Mouse (Mus musculus) urinary bladder, adult 2 months (tissue): Measurements from ENCODE around the gene Bcdin3d. TPM values are rescaled to one million over a fixed set of nuclear protein-coding genes. Genes with fewer than 3 reads are reported as not detected.
"Not testable (repeated sequence)": the region's sequence is repeated elsewhere in the genome, so short reads cannot be mapped to it uniquely, and the experiment has no call there.

Experiments used
- DNase-seq: peaks from one replicate; pipeline ENCODE4 v3.0.0; 2022; ENCODE audit warnings: low spot score
- polyA plus RNA-seq: library from polyadenylated mRNA; depleted of rRNA; stranded (reverse); fragments of >200 nt; gene quantifications from 2 replicates; pipeline ENCODE4 v1.2.3, GENCODE M21; 2012

Gene Bcdin3d
- polyA plus RNA-seq, 1 experiment, result 5.9 TPM

DNA sequence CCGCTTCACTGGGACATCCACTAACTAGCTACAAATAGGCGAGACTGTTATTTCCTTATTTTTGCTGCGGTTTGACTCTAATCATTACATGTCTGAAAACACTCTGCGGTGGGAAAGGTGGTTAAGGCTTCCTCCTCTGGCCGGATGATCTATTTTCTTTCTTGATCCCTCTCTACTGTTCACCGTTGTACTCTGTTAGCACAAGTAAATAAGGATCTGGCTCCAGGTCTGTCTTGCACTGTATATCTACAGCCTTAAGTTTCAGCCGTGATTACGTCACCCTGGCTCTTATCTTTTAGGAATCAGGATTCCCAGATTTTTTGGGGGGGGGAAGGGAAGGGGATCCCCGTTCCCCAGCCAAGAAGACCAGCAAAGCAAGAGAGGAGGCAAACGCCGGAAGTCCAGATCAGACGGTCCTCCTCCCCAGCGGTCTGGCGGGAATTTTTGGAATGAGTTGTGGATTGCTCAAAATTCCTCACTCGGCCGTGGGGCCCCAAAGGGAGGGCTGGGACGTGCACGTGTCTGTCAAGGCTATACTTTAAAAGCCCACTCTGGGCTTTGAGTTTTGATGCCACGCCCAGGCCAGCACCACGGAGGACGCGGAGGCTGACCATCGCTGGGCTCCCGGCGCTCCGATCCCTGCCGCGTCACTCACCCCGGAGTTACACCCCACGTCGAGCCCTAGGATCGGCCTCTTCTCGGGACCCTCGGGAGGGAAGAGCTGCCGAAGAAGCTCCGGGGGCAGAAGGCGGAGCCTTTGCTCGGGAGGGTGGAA lies 542 bp downstream of the Bcdin3d start:
- peak; percentile 40 for DNase-seq

- no peak for DNase-seq
Observed at GRCm38 (mm10) chr15:99472972-99473371, 1.6 kb downstream of the Bcdin3d start.

GRCm38 (mm10) chr15:99471677-99472063 lies 2.9 kb downstream of the Bcdin3d start:
- no peak for DNase-seq

- DNase-seq, result no peak
Observed at GRCm38 (mm10) chr15:99470971-99471676, 3.4 kb downstream of the Bcdin3d start.

- DNase-seq, result no peak
Observed at GRCm38 (mm10) chr15:99470224-99470761, 4.2 kb downstream of the Bcdin3d start.

GRCm38 (mm10) chr15:99469736-99470135 lies 4.8 kb downstream of the Bcdin3d start:
- no peak for DNase-seq

DNA sequence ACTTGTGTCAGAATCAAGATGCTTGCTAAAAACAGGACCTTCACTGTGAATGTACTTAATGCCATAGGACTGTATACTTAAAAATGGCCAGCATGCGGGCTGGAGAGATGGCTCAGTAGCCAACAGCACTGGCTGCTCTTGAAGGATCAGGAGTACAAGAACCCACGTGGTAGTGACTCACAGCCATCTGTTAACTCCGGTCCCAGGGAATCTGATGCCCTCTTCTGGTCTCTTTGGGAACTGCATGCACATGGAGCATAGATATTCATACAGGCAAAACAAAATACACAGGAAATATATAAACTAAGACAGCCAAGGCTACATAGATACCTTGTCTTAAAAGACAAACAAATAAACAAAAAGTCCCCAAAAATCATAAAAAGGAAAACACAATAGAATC lies 5.5 kb downstream of the Bcdin3d start:
- no peak for DNase-seq

GRCm38 (mm10) chr15:99463194-99463593 lies 11.3 kb downstream of the Bcdin3d start:
- no peak for DNase-seq

GRCm38 (mm10) chr15:99457606-99458401 lies 16.7 kb downstream of the Bcdin3d start, which contains the start of gene Nckap5l:
Nckap5l (minus strand) TSS chr15:99457748.
- DNase-seq, result peak; percentile 70

DNA sequence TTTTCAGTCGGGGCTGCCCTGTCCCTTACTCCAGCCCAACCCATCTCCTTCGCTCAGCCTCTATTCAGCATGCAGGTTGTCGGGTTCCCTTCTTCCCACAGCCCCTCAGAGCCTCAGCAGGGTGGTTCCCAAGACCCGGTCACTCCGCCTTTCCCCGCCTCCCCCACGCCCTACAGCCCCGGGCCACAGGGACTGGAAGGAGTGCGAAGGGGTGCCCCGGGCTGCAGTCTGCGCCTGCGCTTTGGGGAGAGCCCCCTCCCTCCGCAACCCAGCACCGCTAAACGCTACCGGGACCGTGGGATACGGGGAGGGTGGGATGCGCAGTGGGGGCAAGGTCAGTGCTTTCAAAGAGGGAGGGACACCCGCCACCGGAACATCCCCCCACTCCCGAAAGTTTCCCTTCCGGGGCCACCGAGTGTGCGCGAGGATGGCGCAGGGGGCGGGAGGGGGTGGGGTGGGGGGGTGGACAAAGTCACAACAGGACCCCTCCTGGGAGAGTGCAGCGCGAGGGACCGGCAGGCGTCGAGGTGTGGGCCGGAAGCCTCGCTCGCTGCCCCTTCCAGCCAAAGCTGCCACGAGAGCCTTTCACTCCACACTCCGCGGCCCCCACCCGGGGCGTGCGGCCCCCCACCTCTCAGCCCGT lies 17.4 kb downstream of the Bcdin3d start:
- DNase-seq, result peak; percentile 36

DNA sequence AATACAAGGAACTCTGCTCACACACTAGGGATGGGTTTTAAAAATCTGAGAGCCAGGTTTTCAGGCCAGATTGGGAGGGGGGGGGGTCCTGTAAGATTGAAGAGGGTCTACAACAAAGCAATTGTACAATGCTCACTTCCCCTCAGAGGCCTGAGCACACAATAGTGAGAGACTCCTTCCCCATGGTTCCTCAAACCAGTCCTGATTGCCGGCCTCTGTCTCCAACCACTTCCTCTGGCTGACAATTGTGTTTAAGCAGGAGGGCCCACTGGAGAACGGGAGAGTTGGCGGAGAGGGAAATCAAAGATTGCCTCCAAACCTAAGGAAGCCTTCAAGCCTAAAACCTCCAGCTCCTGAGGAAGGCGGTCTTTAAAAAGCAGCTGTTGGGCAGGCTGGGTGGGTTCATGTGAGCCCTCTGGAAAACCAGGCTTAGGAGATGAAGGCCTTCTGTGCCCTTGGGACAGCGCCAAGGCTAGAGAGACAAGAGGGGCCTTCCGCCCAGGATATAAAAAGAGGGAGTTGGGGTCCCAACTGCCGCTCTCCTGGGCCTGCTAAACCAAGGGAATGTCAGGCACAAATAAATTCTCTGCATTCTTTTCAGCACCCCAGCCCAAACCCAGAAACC lies 18.1 kb downstream of the Bcdin3d start:
- DNase-seq, result no peak

GRCm38 (mm10) chr15:99455415-99455814 lies 19.1 kb downstream of the Bcdin3d start:
- DNase-seq, result no peak

GRCm38 (mm10) chr15:99454585-99455279 lies 19.8 kb downstream of the Bcdin3d start:
- no peak for DNase-seq

DNA sequence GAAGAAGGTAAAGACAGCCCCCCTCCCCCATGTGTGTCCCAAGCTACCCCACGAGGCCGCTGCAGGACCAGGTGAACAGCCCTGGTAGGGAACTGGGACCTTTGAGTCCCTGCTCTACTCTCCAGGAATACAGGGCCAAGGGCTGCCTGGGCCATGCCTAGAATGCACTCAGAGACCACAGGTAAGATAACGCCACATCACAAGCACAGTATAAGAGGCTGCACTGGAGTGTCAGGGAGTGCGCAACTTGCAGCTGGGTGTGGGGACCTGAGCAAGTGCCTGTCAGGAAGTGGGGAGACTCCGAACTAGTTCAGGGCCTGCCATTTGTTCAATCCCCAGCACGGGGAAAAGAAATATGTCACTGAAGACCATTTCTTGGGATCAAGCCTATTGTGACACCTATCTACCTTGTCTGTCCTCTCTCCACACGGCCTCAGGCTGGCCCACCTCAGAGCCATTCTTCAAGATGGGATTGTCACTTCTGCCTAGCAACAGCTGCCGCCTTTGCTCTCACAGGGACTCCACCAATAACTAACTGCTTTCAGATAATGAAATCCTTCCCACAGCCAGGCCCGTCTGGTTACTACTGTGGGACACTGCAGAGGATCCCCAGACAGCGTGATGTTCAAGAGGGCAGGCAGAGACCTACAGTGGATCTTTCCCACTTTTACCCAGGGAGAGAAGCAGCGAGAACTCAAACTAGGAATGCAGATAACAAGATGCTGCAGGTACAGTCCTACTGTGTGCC lies 21.2 kb downstream of the Bcdin3d start:
- no peak for DNase-seq

- no peak for DNase-seq
Observed at GRCm38 (mm10) chr15:99449751-99450280, 24.7 kb downstream of the Bcdin3d start.

DNA sequence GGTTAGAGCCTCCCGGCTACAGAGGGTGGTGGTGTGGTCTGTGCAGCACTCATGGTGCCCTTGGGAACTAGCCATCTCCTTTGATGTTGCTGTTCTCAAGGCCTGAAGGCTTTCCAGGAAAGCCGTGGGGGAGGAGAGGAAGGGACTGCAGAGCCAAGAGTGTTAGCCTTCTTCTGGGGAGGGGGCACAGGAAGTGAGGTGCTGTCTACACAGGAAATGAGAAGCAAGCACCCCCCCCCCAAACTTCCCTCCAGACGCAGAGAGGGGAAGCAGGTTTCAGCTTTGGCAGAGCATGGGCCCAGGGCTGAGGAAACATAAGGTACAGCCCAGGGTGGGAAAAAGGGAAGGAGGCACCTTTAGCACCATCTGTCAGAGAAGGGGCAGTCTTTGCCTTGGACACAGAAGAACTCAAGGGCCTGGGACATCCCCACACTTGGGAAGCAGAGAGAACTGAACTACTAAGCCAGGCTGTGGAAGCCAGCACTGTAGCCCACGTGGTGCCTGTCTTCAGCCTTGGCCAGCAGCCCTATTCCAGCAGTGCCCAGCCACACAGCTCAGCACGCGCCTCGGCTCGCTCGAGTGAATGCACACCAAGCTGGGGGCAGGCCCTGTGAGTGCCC lies 25.3 kb downstream of the Bcdin3d start:
- no peak for DNase-seq

- DNase-seq, result not testable (repeated sequence)
Observed at GRCm38 (mm10) chr15:99446136-99446535, 28.4 kb downstream of the Bcdin3d start.

GRCm38 (mm10) chr15:99445567-99445966 lies 29.0 kb downstream of the Bcdin3d start:
- DNase-seq, result no peak

- DNase-seq, result no peak
Observed at GRCm38 (mm10) chr15:99442358-99442757, 32.2 kb downstream of the Bcdin3d start.
